Mouse (Mus musculus): ENCODE results near the gene Htr1b.

GRCm38 (mm10) chr9:81637486-81637885 is 3.9 kb upstream of the Htr1b start:
- TF ChIP-seq CTCF (IDR thresholded peaks at IDR 0.05; ENCODE audit: control insufficient read depth, insufficient read depth, insufficient replicate concordance, low read depth, low read length) (no peak), POLR2A (IDR thresholded peaks at IDR 0.05; ENCODE audit: control insufficient read depth, low read depth, low read length) (no peak)
